In the genomic region with DNA sequence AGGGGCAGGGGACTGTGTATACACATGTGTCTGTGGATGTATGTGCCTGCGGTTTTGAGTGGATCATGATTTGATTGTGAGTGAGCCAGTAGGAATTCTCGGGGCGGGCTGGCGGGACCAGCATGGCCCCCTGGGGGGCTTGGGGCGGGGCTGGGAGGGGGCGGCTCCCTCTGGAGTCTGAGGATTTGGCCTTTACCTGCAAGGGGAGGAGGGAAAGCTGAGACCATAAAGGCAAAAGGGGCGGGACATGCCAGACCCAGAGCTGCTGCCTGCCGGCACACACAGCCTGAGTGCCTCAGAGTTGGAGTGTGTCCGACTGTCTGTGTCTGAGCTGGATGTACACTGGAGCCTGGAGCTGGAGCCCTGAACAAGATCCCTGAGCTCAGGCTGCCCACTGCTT, we compare ENCODE assay signal across 10 mouse cellular contexts.
DNase-seq lines count a peak whose midpoint lies in the region; TF ChIP-seq lines count a peak whose summit lies in the region.
"Had no signal": no experiment of that assay in that cellular context is flagged by ENCODE, and none has a peak within 500 bp of the region (broad histone marks: within the 10 kb centered on the region; RNA-seq: fewer than 3 reads in every experiment).

No protein-coding gene starts in this region.

- H3K27ac ChIP-seq in hindbrain, embryonic 10.5 days, result peak overlapping the region; percentile 56

- 3% methylated on average over 9 of the region's 9 CpGs for WGBS in hindbrain, embryonic 10.5 days

- DNase-seq in WW6 (ENCODE audit: low read depth, low spot score), result peak; percentile 34
- DNase-seq in hindbrain, embryonic 10.5 days (ENCODE audit: low spot score), result peak; percentile 32
- DNase-seq in mesoderm, embryonic 11.5 days (ENCODE audit: low read depth, low spot score), result peak; percentile 52
- DNase-seq in layer of hippocampus, adult 9-10 months (ENCODE audit: low spot score), result no peak
- DNase-seq in left cerebral cortex, adult 18-20 months (ENCODE audit: low spot score in 2 of 2), result no peak
- DNase-seq in adrenal gland, postnatal 10 days, result no peak
- DNase-seq in spleen, postnatal 36 days (ENCODE audit: low spot score in 2 of 2), result no peak
- DNase-seq: lung, adult 2 months; spleen, adult 18-20 months had no signal

- H3K4me1 ChIP-seq in E14TG2a.4 (replicated peaks; ENCODE audit: low read depth, low read length), result peaks cover 26% of the 10 kb centered on the region
- peaks cover 50% of the 10 kb centered on the region for H3K4me1 ChIP-seq in hindbrain, embryonic 10.5 days (replicated peaks)

- H3K27me3 ChIP-seq in E14TG2a.4 (ENCODE audit: insufficient read depth, low read length), result peaks cover 70% of the 10 kb centered on the region
- H3K27me3 ChIP-seq in hindbrain, embryonic 10.5 days (ENCODE audit: insufficient read depth, poor library complexity, severe bottlenecking), result 0 out of 2 replicates have a peak, but pooled peaks cover 3% of the 10 kb centered on the region

- peak overlapping the region; percentile 61 for H3K4me3 ChIP-seq in E14TG2a.4 (replicated peaks; ENCODE audit: low read length)
- H3K4me3 ChIP-seq in hindbrain, embryonic 10.5 days, result peak overlapping the region; percentile 35

- H3K9me3 ChIP-seq in E14TG2a.4 (ENCODE audit: low read length), result no peaks in the 10 kb centered on the region
- no peaks in the 10 kb centered on the region for H3K9me3 ChIP-seq in hindbrain, embryonic 10.5 days

- H3K36me3 ChIP-seq in E14TG2a.4 (ENCODE audit: insufficient read depth, low read length), result no peaks in the 10 kb centered on the region
- H3K36me3 ChIP-seq in hindbrain, embryonic 10.5 days, result peaks cover 8% of the 10 kb centered on the region

- TF ChIP-seq CTCF in E14TG2a.4 (conservative IDR thresholded peaks at IDR 0.05; ENCODE audit: low read length), result no peak

Comparison
In these comparisons a context has a peak if more than half of its experiments do, and no peak if none do; other contexts are left out.
1. DNase-seq: peak in WW6 (single experiment), hindbrain, embryonic 10.5 days (single experiment) and mesoderm, embryonic 11.5 days (single experiment); none in layer of hippocampus, adult 9-10 months (single experiment), left cerebral cortex, adult 18-20 months (0 of 2), adrenal gland, postnatal 10 days (single experiment) and spleen, postnatal 36 days (0 of 2).